Mouse (Mus musculus) midbrain, embryonic 11.5 days (tissue): ENCODE measurements around the gene Gm11492. TPM values are rescaled to one million over a fixed set of nuclear protein-coding genes. Genes with fewer than 3 reads are reported as not detected.
A peak's percentile ranks its signal among the peaks of the same experiment; 100 is the strongest.

Experiments
- ATAC-seq: fragments of 200-750 bp; cut with Nextera tagmentation; 2 replicates; pipeline ENCODE4 v1.8.0; 2017; ENCODE audit warnings: moderate TSS enrichment, moderate library complexity; ENCODE audit not compliant: low FRiP score
- DNase-seq: peaks from one replicate; pipeline ENCODE4 v3.0.0; 2015; ENCODE audit warnings: low spot score; ENCODE audit errors: missing footprints
- H3K27ac ChIP-seq: fragments of 300-500 bp; sonication (generic); 2 replicates; pipeline ENCODE4 v1.5.1; 2014; ENCODE audit warnings: low read depth, low read length
- H3K27me3 ChIP-seq: fragments of 300-500 bp; sonication (generic); 2 replicates; pipeline ENCODE4 v1.6.1; 2014; ENCODE audit warnings: mild to moderate bottlenecking, low read length, moderate library complexity, mixed read lengths; ENCODE audit not compliant: control insufficient read depth, insufficient read depth
- H3K36me3 ChIP-seq: fragments of 300-500 bp; sonication (generic); 2 replicates; pipeline ENCODE4 v1.6.1; 2014; ENCODE audit warnings: mild to moderate bottlenecking, low read length, moderate library complexity, mixed read lengths; ENCODE audit not compliant: control insufficient read depth, insufficient read depth
- H3K4me1 ChIP-seq: fragments of 300-500 bp; sonication (generic); 2 replicates; pipeline ENCODE4 v1.6.1; 2014; ENCODE audit warnings: low read length; ENCODE audit not compliant: control insufficient read depth, insufficient read depth
- H3K4me2 ChIP-seq: fragments of 300-500 bp; sonication (generic); 2 replicates; pipeline ENCODE4 v1.6.1; 2014; ENCODE audit warnings: mild to moderate bottlenecking, moderate library complexity
- H3K4me3 ChIP-seq: fragments of 300-500 bp; sonication (generic); 2 replicates; pipeline ENCODE4 v1.5.1; 2014; ENCODE audit warnings: low read depth, low read length
- H3K9ac ChIP-seq: fragments of 300-500 bp; sonication (generic); 2 replicates; pipeline ENCODE4 v1.6.1; 2014; ENCODE audit warnings: low read length
- H3K9me3 ChIP-seq: fragments of 300-500 bp; sonication (generic); 2 replicates; pipeline ENCODE4 v1.6.1; 2016; ENCODE audit warnings: low read length; ENCODE audit not compliant: control insufficient read depth
- WGBS: fragments of 180-500 bp; shearing (Covaris S2); extraction: QIAGEN DNeasy Blood & Tissue Kit; methylation state at CpG from one replicate; pipeline ENCODE4 v1.1.7; 2014; 5-methylcytosine and 5-hydroxymethylcytosine counted together
- polyA plus RNA-seq: library from polyadenylated mRNA; unstranded; fragments of >200 nt; fragmentation: Nextera tagmentation; extraction: Ambion mirVana; gene quantifications from 2 replicates; pipeline ENCODE4 v1.2.1, GENCODE M21; 2014

The Gm11492 gene
- polyA plus RNA-seq, 1 experiment from 2014 or later = not detected

- H3K4me1 ChIP-seq = peaks cover 42% of the 10 kb centered on the region
These were observed 26.5 kb downstream of the Gm11492 start for GRCm38 (mm10) chr11:87592713-87593598.

GRCm38 (mm10) chr11:87595327-87595841, 28.9 kb downstream of the Gm11492 start:
- Histone ChIP-seq H3K27me3 (no peaks in the 10 kb centered on the region), H3K4me3 (peak overlapping the region; percentile 58), H3K36me3 (peaks cover 19% of the 10 kb centered on the region), H3K27ac (peak overlapping the region; percentile 55), H3K9me3 (no peaks in the 10 kb centered on the region), H3K9ac (peak overlapping the region; percentile 94), H3K4me1 (peaks cover 39% of the 10 kb centered on the region), H3K4me2 (peak overlapping the region; percentile 93)
- ATAC-seq (peak; percentile 64), DNase-seq (peak; percentile 95)
- under 1% methylated on average over 33 of the region's 37 CpGs for WGBS

More at GRCm38 (mm10) chr11:87592713-87593598, 26.5 kb downstream of the Gm11492 start:
- Histone ChIP-seq H3K36me3 (peaks cover 2% of the 10 kb centered on the region; the same call in 1 of the 2 replicates), H3K4me2 (peak overlapping the region; percentile 79), H3K9ac (peak overlapping the region; percentile 84), H3K4me3 (peak overlapping the region; percentile 83), H3K27ac (peak overlapping the region; percentile 83; the same call in 1 of the 2 replicates), H3K9me3 (no peaks in the 10 kb centered on the region), H3K27me3 (no peaks in the 10 kb centered on the region)
- ATAC-seq (no peak), DNase-seq (no peak)
- 38% methylated on average over 13 of the region's 13 CpGs for WGBS

- Histone ChIP-seq H3K4me1 (peaks cover 34% of the 10 kb centered on the region), H3K9me3 (no peaks in the 10 kb centered on the region), H3K27me3 (no peaks in the 10 kb centered on the region), H3K27ac (peak overlapping the region; percentile 55), H3K36me3 (peaks cover 25% of the 10 kb centered on the region), H3K4me3 (peak overlapping the region; percentile 58), H3K9ac (peak overlapping the region; percentile 94), H3K4me2 (peak overlapping the region; percentile 93)
- WGBS = 7% methylated on average over 7 of the region's 7 CpGs
- DNase-seq = no peak
- ATAC-seq = no peak
These were observed 29.5 kb downstream of the Gm11492 start for GRCm38 (mm10) chr11:87595976-87596375.

- Histone ChIP-seq H3K9ac (peak overlapping the region; percentile 94), H3K4me2 (peak overlapping the region; percentile 93), H3K9me3 (no peaks in the 10 kb centered on the region), H3K4me3 (peak overlapping the region; percentile 58), H3K4me1 (peaks cover 34% of the 10 kb centered on the region), H3K36me3 (peaks cover 28% of the 10 kb centered on the region), H3K27me3 (no peaks in the 10 kb centered on the region), H3K27ac (no peak overlapping the region)
- no peak for DNase-seq
- ATAC-seq = no peak
- 38% methylated on average over 2 of the region's 2 CpGs for WGBS
These were observed 30.0 kb downstream of the Gm11492 start for GRCm38 (mm10) chr11:87596492-87596891.

GRCm38 (mm10) chr11:87597061-87597460, 30.6 kb downstream of the Gm11492 start:
- Histone ChIP-seq H3K27me3 (no peaks in the 10 kb centered on the region), H3K27ac (no peak overlapping the region), H3K36me3 (peaks cover 30% of the 10 kb centered on the region), H3K9ac (peak overlapping the region; percentile 18; the same call in 1 of the 2 replicates), H3K4me1 (peaks cover 34% of the 10 kb centered on the region), H3K9me3 (no peaks in the 10 kb centered on the region), H3K4me2 (peak overlapping the region; percentile 93), H3K4me3 (peak overlapping the region; percentile 58; the same call in 1 of the 2 replicates)
- ATAC-seq (no peak), DNase-seq (no peak)

- Histone ChIP-seq H3K27ac (no peak overlapping the region), H3K9me3 (no peaks in the 10 kb centered on the region), H3K9ac (no peak overlapping the region), H3K4me3 (no peak overlapping the region), H3K27me3 (no peaks in the 10 kb centered on the region), H3K36me3 (peaks cover 52% of the 10 kb centered on the region), H3K4me2 (no peak overlapping the region), H3K4me1 (peaks cover 17% of the 10 kb centered on the region)
- ATAC-seq (no peak), DNase-seq (no peak)
- 88% methylated on average over 13 of the region's 13 CpGs for WGBS
These were observed 33.1 kb downstream of the Gm11492 start for GRCm38 (mm10) chr11:87599395-87600089.

- no peak overlapping the region for H3K9ac ChIP-seq
- no peaks in the 10 kb centered on the region for H3K27me3 ChIP-seq
- WGBS = 94% methylated on average over 10 of the region's 10 CpGs
- H3K27ac ChIP-seq = no peak overlapping the region
- H3K4me2 ChIP-seq = no peak overlapping the region
- DNase-seq (no peak), ATAC-seq (no peak)
- no peaks in the 10 kb centered on the region for H3K9me3 ChIP-seq
- H3K36me3 ChIP-seq = peaks cover 61% of the 10 kb centered on the region
- peaks cover 12% of the 10 kb centered on the region for H3K4me1 ChIP-seq
- H3K4me3 ChIP-seq = no peak overlapping the region
These were observed 33.9 kb downstream of the Gm11492 start for GRCm38 (mm10) chr11:87600322-87600853.

- no peaks in the 10 kb centered on the region for H3K9me3 ChIP-seq
- peaks cover 63% of the 10 kb centered on the region for H3K36me3 ChIP-seq
- H3K4me3 ChIP-seq = no peak overlapping the region
- H3K9ac ChIP-seq = no peak overlapping the region
- DNase-seq (peak; percentile 61), ATAC-seq (no peak)
- H3K27ac ChIP-seq = no peak overlapping the region
- 94% methylated on average over 9 of the region's 9 CpGs for WGBS
- no peak overlapping the region for H3K4me2 ChIP-seq
- no peaks in the 10 kb centered on the region for H3K27me3 ChIP-seq
- H3K4me1 ChIP-seq = no peaks in the 10 kb centered on the region
These were observed 35.8 kb downstream of the Gm11492 start for GRCm38 (mm10) chr11:87602234-87602633.
